ENCODE assay signal across 9 mouse cellular contexts in the genomic region with DNA sequence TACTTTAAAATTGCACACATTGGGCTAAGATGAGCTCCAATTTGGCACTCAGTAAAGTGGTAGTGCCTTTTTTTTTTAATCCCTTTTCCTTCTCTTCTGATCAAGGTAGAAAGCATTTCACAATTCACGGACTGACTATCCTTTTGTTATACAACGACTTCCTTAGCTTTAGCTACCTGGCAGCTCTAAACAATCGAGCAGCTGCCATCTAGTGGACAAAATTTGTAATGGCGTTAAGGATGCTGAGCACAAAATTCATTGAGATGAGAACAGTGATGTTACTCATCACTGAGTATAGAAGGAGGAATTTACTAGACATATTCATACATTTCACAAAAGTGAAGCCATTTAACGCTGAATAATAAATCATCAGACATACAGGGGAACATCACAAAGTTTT.
DNase-seq lines count a peak whose midpoint lies in the region; ATAC-seq and TF ChIP-seq lines count a peak whose summit lies in the region.
"Had no signal": no experiment of that assay in that cellular context is flagged by ENCODE, and none has a peak within 500 bp of the region (broad histone marks: within the 10 kb centered on the region; RNA-seq: fewer than 3 reads in every experiment).

No protein-coding gene starts in this region.

- no peak overlapping the region for H3K27ac ChIP-seq in liver, adult 2 months (replicated peaks; ENCODE audit: insufficient read depth, low read depth, low read length)
- H3K27ac ChIP-seq in liver, embryonic 12.5 days: no peak overlapping the region
- no peak overlapping the region for H3K27ac ChIP-seq in embryonic facial prominence, embryonic 10.5 days (replicated peaks)
- H3K27ac ChIP-seq in neural tube, embryonic 12.5 days: no peak overlapping the region
- H3K27ac ChIP-seq: embryonic facial prominence, embryonic 13.5 days had no signal

- peak; percentile 50 for DNase-seq in liver, adult 2 months (ENCODE audit: extremely low read depth, low read depth, low spot score)
- peak; percentile 40 for DNase-seq in adrenal gland, postnatal 14 days
- DNase-seq in embryonic facial prominence, embryonic 10.5 days (ENCODE audit: low spot score): peak; percentile 44
- DNase-seq in hindlimb bud, embryonic 11.5 days (ENCODE audit: extremely low spot score, low read depth, low spot score): peak; percentile 66
- peak; percentile 45 to 51 for DNase-seq in left cerebral cortex, postnatal 36 days (ENCODE audit: low spot score in 2 of 2)
- no peak for DNase-seq in spleen, postnatal 36 days (ENCODE audit: low spot score in 2 of 2)

- peak; percentile 61 for TF ChIP-seq CTCF in liver, adult 2 months (IDR thresholded peaks at IDR 0.05; ENCODE audit: low read depth, low read length)

- no peaks in the 10 kb centered on the region for H3K27me3 ChIP-seq in liver, adult 2 months (ENCODE audit: control insufficient read depth, insufficient read depth, low read length)
- no peaks in the 10 kb centered on the region for H3K27me3 ChIP-seq in liver, embryonic 12.5 days (replicated peaks)
- H3K27me3 ChIP-seq in embryonic facial prominence, embryonic 10.5 days (replicated peaks; ENCODE audit: low read depth, poor library complexity, severe bottlenecking): no peaks in the 10 kb centered on the region
- H3K27me3 ChIP-seq in neural tube, embryonic 12.5 days (replicated peaks): no peaks in the 10 kb centered on the region
- H3K27me3 ChIP-seq: embryonic facial prominence, embryonic 13.5 days had no signal

- H3K4me2 ChIP-seq in liver, embryonic 12.5 days: no peak overlapping the region
- H3K4me2 ChIP-seq in neural tube, embryonic 12.5 days (replicated peaks): no peak overlapping the region
- H3K4me2 ChIP-seq: embryonic facial prominence, embryonic 13.5 days had no signal

- ATAC-seq in liver, embryonic 12.5 days: no peak
- 0 out of 2 replicates have a peak, but pooled peaks have one; percentile 41 for ATAC-seq in neural tube, embryonic 12.5 days (ENCODE audit: low FRiP score, low read depth)

- intact Hi-C loops in left cerebral cortex, postnatal 36 days (cut with DNase I): loop anchor here (2.0 to 5.0 kb wide), 2 partner anchors 206 to 714 kb away; no protein-coding TSS in a partner anchor

- TF ChIP-seq POLR2A in liver, adult 2 months (IDR thresholded peaks at IDR 0.05; ENCODE audit: extremely low read depth, insufficient read depth, low read length): no peak

- WGBS in liver, adult 2 months: 1% methylated on average over 5 of the region's 5 CpGs
- 4% methylated on average over 5 of the region's 5 CpGs for WGBS in liver, embryonic 12.5 days (ENCODE audit: insufficient replicate concordance)
- WGBS in embryonic facial prominence, embryonic 10.5 days: 1% methylated on average over 5 of the region's 5 CpGs
- WGBS in neural tube, embryonic 12.5 days: under 1% methylated on average over 5 of the region's 5 CpGs

- H3K9me3 ChIP-seq in liver, embryonic 12.5 days (replicated peaks): no peaks in the 10 kb centered on the region
- no peaks in the 10 kb centered on the region for H3K9me3 ChIP-seq in embryonic facial prominence, embryonic 10.5 days
- no peaks in the 10 kb centered on the region for H3K9me3 ChIP-seq in neural tube, embryonic 12.5 days
- H3K9me3 ChIP-seq: embryonic facial prominence, embryonic 13.5 days had no signal

- H3K4me3 ChIP-seq in liver, adult 2 months (ENCODE audit: insufficient read depth, low read depth, low read length): no peak overlapping the region
- H3K4me3 ChIP-seq in liver, embryonic 12.5 days: no peak overlapping the region
- H3K4me3 ChIP-seq in embryonic facial prominence, embryonic 10.5 days: no peak overlapping the region
- H3K4me3 ChIP-seq in neural tube, embryonic 12.5 days: no peak overlapping the region
- H3K4me3 ChIP-seq: embryonic facial prominence, embryonic 13.5 days had no signal

- no peak overlapping the region for H3K9ac ChIP-seq in liver, adult 2 months (ENCODE audit: low read depth, low read length)
- H3K9ac ChIP-seq in liver, embryonic 12.5 days: no peak overlapping the region
- no peak overlapping the region for H3K9ac ChIP-seq in neural tube, embryonic 12.5 days
- H3K9ac ChIP-seq: embryonic facial prominence, embryonic 13.5 days had no signal

- H3K36me3 ChIP-seq in liver, adult 2 months (ENCODE audit: control insufficient read depth, insufficient read depth, low read length): no peaks in the 10 kb centered on the region
- no peaks in the 10 kb centered on the region for H3K36me3 ChIP-seq in liver, embryonic 12.5 days
- no peaks in the 10 kb centered on the region for H3K36me3 ChIP-seq in embryonic facial prominence, embryonic 10.5 days (replicated peaks)
- no peaks in the 10 kb centered on the region for H3K36me3 ChIP-seq in neural tube, embryonic 12.5 days
- H3K36me3 ChIP-seq: embryonic facial prominence, embryonic 13.5 days had no signal

- H3K79me2 ChIP-seq in liver, adult 2 months (ENCODE audit: control insufficient read depth, insufficient read depth, low read length): no peaks in the 10 kb centered on the region

- no peaks in the 10 kb centered on the region for H3K4me1 ChIP-seq in liver, adult 2 months (ENCODE audit: control insufficient read depth, insufficient read depth, low read length)
- H3K4me1 ChIP-seq in liver, embryonic 12.5 days: no peaks in the 10 kb centered on the region
- H3K4me1 ChIP-seq in embryonic facial prominence, embryonic 10.5 days: no peaks in the 10 kb centered on the region
- no peaks in the 10 kb centered on the region for H3K4me1 ChIP-seq in neural tube, embryonic 12.5 days
- H3K4me1 ChIP-seq: embryonic facial prominence, embryonic 13.5 days had no signal

Comparison
In these comparisons a context has a peak if more than half of its experiments do, and no peak if none do; other contexts are left out.
1. DNase-seq: peak in liver, adult 2 months (single experiment), adrenal gland, postnatal 14 days (single experiment), embryonic facial prominence, embryonic 10.5 days (single experiment), hindlimb bud, embryonic 11.5 days (single experiment) and left cerebral cortex, postnatal 36 days (2 of 2); none in spleen, postnatal 36 days (0 of 2).